Mouse (Mus musculus): ENCODE measurements around the gene Trib2. TPM values are rescaled to one million over a fixed set of nuclear protein-coding genes. Genes with fewer than 3 reads are reported as not detected.

Gene Trib2
- polyA plus RNA-seq, 1 experiment from 2014 or later = 20.8 TPM

DNA sequence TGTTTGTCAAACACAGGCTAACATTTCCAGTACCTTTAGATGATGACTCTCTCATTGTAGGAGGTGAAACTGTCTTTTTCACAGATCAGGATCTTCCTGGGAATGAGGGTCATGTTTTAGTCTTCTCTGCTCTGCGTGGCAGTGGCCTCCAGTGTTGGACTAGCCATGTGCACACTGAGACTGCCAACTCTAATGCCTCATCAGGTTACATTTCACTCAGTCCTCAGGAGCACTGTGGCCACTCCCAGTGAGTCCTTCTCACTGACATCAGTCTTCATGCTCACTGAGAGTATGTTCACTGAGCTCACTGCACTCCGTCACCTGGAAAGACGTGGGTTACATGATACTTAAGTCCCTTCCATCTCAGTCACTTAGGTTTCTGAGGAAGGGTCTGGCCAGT, 14.0 kb upstream of the Trib2 start:
- Histone ChIP-seq H3K4me3 (ENCODE audit: low read depth, low read length) (no peak overlapping the region), H3K9ac (no peak overlapping the region), H3K9me3 (ENCODE audit: low read depth, low read length) (no peaks in the 10 kb centered on the region), H3K4me1 (ENCODE audit: insufficient read depth) (no peaks in the 10 kb centered on the region), H3K27me3 (ENCODE audit: insufficient read depth, low read length) (no peaks in the 10 kb centered on the region), H3K27ac (ENCODE audit: low read depth) (no peak overlapping the region), H3K4me2 (no peak overlapping the region), H3K36me3 (ENCODE audit: insufficient read depth) (no peaks in the 10 kb centered on the region)
- 75% methylated on average over 3 of the region's 3 CpGs for WGBS
- no peak for ATAC-seq (ENCODE audit: insufficient read depth)
- TF ChIP-seq CTCF (IDR thresholded peaks at IDR 0.05; ENCODE audit: low read depth) = no peak
- DNase-seq = no peak

GRCm38 (mm10) chr12:15828815-15829398, 12.2 kb upstream of the Trib2 start:
- H3K27me3 ChIP-seq (ENCODE audit: insufficient read depth, low read length) = no peaks in the 10 kb centered on the region
- no peak overlapping the region for H3K27ac ChIP-seq (ENCODE audit: low read depth)
- H3K4me3 ChIP-seq (ENCODE audit: low read depth, low read length) = no peak overlapping the region
- no peak for TF ChIP-seq CTCF (IDR thresholded peaks at IDR 0.05; ENCODE audit: low read depth)
- no peak overlapping the region for H3K4me2 ChIP-seq
- H3K4me1 ChIP-seq (ENCODE audit: insufficient read depth) = no peaks in the 10 kb centered on the region
- no peak overlapping the region for H3K9ac ChIP-seq
- no peak for ATAC-seq (ENCODE audit: insufficient read depth)
- no peaks in the 10 kb centered on the region for H3K9me3 ChIP-seq (ENCODE audit: low read depth, low read length)
- H3K36me3 ChIP-seq (ENCODE audit: insufficient read depth) = no peaks in the 10 kb centered on the region
- DNase-seq = no peak
- 54% methylated on average over 2 of the region's 2 CpGs for WGBS

DNA sequence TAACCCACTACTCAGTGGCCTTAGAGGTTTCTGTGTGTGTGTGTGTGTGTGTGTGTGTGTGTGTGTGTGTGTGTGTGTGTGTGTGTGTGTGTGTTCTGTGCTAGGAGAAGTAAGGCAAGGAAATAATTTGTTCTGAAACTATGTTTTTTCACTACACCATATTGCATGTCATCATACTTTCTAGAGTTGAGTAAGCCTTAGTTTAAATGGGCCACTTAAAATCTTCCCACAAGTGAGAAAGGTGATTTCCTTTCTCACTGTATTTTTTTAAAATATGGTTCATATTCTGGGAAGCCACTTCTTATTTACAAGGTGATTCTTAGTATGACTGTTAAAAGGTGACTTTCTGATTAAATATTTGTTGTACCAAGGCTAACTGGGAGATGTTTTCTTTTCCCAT, 4.3 kb upstream of the Trib2 start:
- ATAC-seq (ENCODE audit: insufficient read depth) = no peak
- no peak overlapping the region for H3K4me2 ChIP-seq
- no peaks in the 10 kb centered on the region for H3K9me3 ChIP-seq (ENCODE audit: low read depth, low read length)
- H3K4me3 ChIP-seq (ENCODE audit: low read depth, low read length) = no peak overlapping the region
- H3K9ac ChIP-seq = no peak overlapping the region
- H3K4me1 ChIP-seq (ENCODE audit: insufficient read depth) = peaks cover 4% of the 10 kb centered on the region; the same call in 1 of the 2 replicates
- no peaks in the 10 kb centered on the region for H3K36me3 ChIP-seq (ENCODE audit: insufficient read depth)
- no peak overlapping the region for H3K27ac ChIP-seq (ENCODE audit: low read depth)
- H3K27me3 ChIP-seq (ENCODE audit: insufficient read depth, low read length) = no peaks in the 10 kb centered on the region
- TF ChIP-seq CTCF (IDR thresholded peaks at IDR 0.05; ENCODE audit: low read depth) = no peak
- no peak for DNase-seq

DNA sequence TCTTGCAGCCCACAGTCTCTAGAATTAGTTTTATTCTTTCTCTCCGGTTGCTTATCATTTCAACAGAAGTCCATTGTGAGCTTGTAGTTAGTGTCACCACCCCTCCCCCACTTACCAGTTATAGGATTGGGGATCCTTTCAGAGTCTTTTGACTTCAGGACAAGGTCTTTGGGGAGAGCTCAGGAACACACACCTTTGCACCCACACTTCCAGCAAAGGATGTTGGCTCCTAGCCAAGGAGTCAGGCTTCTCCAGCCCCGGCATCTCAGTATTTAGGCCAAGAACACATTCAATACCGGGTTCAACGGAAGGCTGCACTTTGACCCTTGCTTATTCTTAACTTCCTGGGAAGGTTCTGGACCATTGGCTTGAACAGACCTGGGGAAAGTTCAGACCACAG, 643 bp upstream of the Trib2 start:
- 17% methylated on average over 4 of the region's 4 CpGs for WGBS
- Histone ChIP-seq H3K9me3 (ENCODE audit: low read depth, low read length) (no peaks in the 10 kb centered on the region), H3K4me2 (peak overlapping the region; percentile 68), H3K27ac (ENCODE audit: low read depth) (no peak overlapping the region), H3K36me3 (ENCODE audit: insufficient read depth) (no peaks in the 10 kb centered on the region), H3K4me3 (ENCODE audit: low read depth, low read length) (peak overlapping the region; percentile 65), H3K9ac (peak overlapping the region; percentile 82), H3K27me3 (ENCODE audit: insufficient read depth, low read length) (no peaks in the 10 kb centered on the region), H3K4me1 (ENCODE audit: insufficient read depth) (peaks cover 4% of the 10 kb centered on the region; the same call in 1 of the 2 replicates)
- peak; percentile 49 for DNase-seq
- no peak; the same call in 1 of the 2 replicates for ATAC-seq (ENCODE audit: insufficient read depth)
- TF ChIP-seq CTCF (IDR thresholded peaks at IDR 0.05; ENCODE audit: low read depth) = no peak

DNA sequence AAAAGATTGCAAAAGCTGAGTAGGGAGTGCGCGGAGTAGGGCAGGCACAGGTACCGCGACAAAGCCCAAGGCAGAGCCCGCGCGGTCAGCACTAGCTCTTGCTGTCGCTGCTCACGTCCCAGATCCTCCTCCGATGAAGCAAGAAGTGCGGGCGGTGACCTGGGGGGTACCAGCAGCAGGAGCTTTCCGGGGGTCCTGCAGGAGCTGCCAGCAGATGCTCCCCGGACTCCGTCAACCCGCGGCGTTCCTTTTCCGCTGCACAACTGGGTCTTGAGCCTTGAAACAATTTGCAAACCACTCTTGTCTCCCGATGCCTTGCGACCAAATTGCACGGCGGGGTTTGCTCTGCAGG, 492 bp downstream of the Trib2 start:
- DNase-seq = no peak
- ATAC-seq (ENCODE audit: insufficient read depth) = peak; percentile 21

GRCm38 (mm10) chr12:15815576-15816253, 1.0 kb downstream of the Trib2 start:
- WGBS = 0% methylated on average over 49 of the region's 49 CpGs
- TF ChIP-seq CTCF (IDR thresholded peaks at IDR 0.05; ENCODE audit: low read depth) = peak; percentile 48
- ATAC-seq (ENCODE audit: insufficient read depth) = peak; percentile 18

More for the DNA sequence above, 492 bp downstream of the Trib2 start:
- peak overlapping the region; percentile 68 for H3K4me2 ChIP-seq
- under 1% methylated on average over 23 of the region's 23 CpGs for WGBS
- H3K27ac ChIP-seq (ENCODE audit: low read depth) = peak overlapping the region; percentile 93
- H3K9ac ChIP-seq = peak overlapping the region; percentile 82
- no peaks in the 10 kb centered on the region for H3K27me3 ChIP-seq (ENCODE audit: insufficient read depth, low read length)
- no peaks in the 10 kb centered on the region for H3K36me3 ChIP-seq (ENCODE audit: insufficient read depth)
- no peaks in the 10 kb centered on the region for H3K9me3 ChIP-seq (ENCODE audit: low read depth, low read length)
- H3K4me1 ChIP-seq (ENCODE audit: insufficient read depth) = peaks cover 4% of the 10 kb centered on the region; the same call in 1 of the 2 replicates
- H3K4me3 ChIP-seq (ENCODE audit: low read depth, low read length) = peak overlapping the region; percentile 65
- no peak for TF ChIP-seq CTCF (IDR thresholded peaks at IDR 0.05; ENCODE audit: low read depth)

DNA sequence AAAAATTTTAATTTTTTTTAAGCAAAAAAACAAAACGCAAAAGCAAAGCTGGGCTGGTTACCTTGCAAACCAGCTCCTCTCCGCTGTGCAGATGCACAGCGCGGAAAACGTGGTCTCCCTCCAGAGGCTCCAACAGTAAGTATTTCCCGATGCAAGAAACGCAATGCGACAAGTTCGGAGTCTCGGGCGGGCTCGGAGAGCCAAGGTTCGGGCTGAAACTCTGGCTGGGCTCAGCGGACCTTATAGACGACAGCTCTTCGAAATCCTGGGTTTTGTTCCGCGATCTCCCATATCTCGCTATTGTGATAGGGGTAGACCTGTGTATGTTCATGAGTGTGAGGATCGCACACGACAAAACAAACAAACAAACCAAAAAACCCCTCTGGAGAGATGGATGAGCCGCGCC, 1.5 kb downstream of the Trib2 start:
- peak overlapping the region; percentile 82 for H3K9ac ChIP-seq
- no peaks in the 10 kb centered on the region for H3K9me3 ChIP-seq (ENCODE audit: low read depth, low read length)
- under 1% methylated on average over 23 of the region's 23 CpGs for WGBS
- no peaks in the 10 kb centered on the region for H3K36me3 ChIP-seq (ENCODE audit: insufficient read depth)
- H3K27me3 ChIP-seq (ENCODE audit: insufficient read depth, low read length) = no peaks in the 10 kb centered on the region
- ATAC-seq (ENCODE audit: insufficient read depth) (0 out of 2 replicates have a peak, but pooled peaks have one; percentile 6), DNase-seq (peak; percentile 81)
- H3K27ac ChIP-seq (ENCODE audit: low read depth) = peak overlapping the region; percentile 93; the same call in 1 of the 2 replicates
- H3K4me3 ChIP-seq (ENCODE audit: low read depth, low read length) = peak overlapping the region; percentile 65
- peaks cover 4% of the 10 kb centered on the region; the same call in 1 of the 2 replicates for H3K4me1 ChIP-seq (ENCODE audit: insufficient read depth)
- no peak for TF ChIP-seq CTCF (IDR thresholded peaks at IDR 0.05; ENCODE audit: low read depth)
- peak overlapping the region; percentile 68 for H3K4me2 ChIP-seq

More at GRCm38 (mm10) chr12:15815576-15816253, 1.0 kb downstream of the Trib2 start:
- H3K4me2 ChIP-seq = peak overlapping the region; percentile 68
- H3K36me3 ChIP-seq (ENCODE audit: insufficient read depth) = no peaks in the 10 kb centered on the region
- DNase-seq = peak; percentile 84
- H3K9ac ChIP-seq = peak overlapping the region; percentile 82
- H3K27me3 ChIP-seq (ENCODE audit: insufficient read depth, low read length) = no peaks in the 10 kb centered on the region
- no peaks in the 10 kb centered on the region for H3K9me3 ChIP-seq (ENCODE audit: low read depth, low read length)
- H3K27ac ChIP-seq (ENCODE audit: low read depth) = peak overlapping the region; percentile 93
- peaks cover 4% of the 10 kb centered on the region; the same call in 1 of the 2 replicates for H3K4me1 ChIP-seq (ENCODE audit: insufficient read depth)
- H3K4me3 ChIP-seq (ENCODE audit: low read depth, low read length) = peak overlapping the region; percentile 65

Data from lung, embryonic 14.5 days (tissue).